Mouse (Mus musculus) cerebral cortex, adult 2 months (tissue): Measurements from ENCODE around the gene B4galnt4.

Experiments used
- WGBS: fragments of 180-500 bp; shearing (Covaris S2); methylation state at CpG from one replicate; pipeline ENCODE4 v1.1.7; 2018; 5-methylcytosine and 5-hydroxymethylcytosine counted together

B4galnt4 gene

DNA sequence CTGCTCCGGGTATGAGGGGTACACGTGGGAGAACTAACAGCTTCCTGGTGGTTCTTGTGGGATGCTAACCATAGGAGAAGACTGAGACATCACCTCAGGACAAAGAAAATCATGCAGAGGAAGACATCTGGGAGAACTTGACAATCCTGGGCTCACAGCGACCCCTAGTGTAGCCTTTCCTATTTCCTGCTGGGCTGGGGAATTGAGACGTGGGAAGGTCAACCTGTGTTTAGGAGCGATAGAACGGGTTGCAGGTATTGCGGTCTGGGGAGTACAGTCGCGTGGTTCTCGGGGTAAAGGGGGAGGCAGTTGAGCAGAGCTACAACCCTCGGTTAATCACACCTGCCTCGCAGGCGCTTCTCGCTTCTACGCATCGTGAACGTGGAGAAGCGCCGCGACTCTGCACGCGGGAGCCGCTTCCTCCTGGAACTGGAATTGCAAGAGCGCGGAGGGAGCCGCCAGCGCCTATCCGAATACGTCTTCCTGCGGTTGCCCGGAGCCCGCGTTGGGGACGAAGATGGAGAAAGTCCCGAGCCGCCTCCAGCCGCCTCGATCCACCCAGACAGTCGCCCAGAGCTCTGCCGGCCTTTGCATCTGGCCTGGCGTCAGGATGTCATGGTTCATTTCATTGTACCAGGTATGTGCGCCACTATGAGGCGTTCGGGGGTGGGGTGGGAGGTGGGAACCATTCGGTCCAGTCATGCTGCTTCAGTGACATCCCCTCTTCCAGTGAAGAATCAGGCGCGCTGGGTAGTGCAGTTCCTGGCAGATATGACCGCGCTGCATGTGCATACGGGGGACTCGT lies 9.4 kb downstream of the B4galnt4 start:
- WGBS, result 1% methylated on average over 51 of the region's 51 CpGs

DNA sequence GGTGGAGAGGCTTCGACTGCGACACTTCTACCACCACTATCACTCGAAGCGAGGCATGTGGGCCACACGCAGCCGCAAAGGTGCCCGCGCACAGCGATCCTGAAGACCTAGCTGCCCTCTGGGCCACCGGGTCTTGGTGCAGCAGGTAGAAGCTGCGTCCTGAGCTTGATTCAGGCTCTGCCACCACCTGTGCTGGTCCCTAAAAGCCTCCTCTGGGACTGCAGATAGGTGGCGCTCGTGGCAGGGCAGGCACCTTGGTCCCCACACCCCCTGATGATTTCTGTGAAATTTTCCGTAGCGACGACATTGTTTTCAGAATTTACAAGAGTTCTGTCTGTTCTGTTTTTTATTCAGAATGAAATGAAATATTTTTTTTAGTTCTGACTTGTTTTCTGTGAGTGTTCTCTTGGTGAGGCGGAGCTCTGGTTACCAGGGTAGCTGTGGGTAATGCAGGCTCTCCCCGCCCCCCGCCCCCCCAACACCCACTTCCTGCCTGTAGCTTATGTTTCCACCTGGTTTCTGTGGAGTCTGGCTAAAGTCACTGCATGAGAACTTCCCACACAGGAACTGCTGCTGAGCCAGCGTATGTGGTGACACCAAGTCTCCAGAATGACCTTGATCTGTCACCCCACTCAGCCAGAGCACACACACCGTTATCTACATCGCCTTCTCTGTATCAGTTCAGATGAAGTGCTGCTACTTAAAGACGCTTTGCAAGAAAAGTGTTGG lies 11.3 kb downstream of the B4galnt4 start:
- WGBS, result 30% methylated on average over 23 of the region's 23 CpGs

DNA sequence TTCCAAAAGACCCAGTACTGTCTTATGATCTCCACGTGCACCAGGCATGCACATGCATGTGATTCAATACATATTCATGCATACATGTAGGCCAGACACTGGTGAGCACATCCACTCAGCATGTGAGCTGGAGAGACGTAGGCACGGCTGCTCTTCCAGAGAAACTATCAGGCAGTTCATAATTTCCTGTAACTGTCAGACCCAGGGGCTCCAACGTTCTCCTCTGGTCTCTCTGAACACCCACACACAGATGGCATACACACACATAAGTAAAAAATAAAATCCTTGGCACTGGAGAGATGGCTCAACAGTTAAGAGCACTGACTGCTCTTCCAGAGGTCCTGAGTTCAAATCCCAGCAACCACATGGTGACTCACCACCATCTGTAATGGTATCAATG lies 12.9 kb downstream of the B4galnt4 start:
- WGBS, result 48% methylated on average over 4 of the region's 4 CpGs

DNA sequence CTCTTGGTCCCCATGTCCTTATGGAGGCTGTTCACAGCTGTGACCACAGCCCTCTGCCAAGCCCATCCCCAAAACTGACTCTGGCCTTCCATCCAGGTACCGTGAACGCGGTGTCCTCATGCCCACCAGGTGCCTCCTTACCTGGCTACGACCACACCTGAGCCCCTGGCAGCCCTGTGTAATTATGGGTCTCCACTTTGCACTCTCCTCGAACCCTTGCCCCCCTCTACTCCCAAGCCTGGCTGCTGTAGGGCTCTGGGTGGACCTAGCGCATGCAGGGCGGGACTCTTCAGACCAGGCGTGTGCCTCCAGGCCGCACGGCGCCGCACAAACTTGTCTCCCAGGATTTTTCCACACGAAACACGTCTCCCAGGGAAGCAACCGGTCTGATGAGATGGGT lies 16.9 kb downstream of the B4galnt4 start, which contains the start of gene Pkp3:
Gene Pkp3, plus strand, starts transcription at position 378 of the 400 bp plus-strand sequence.
- WGBS, result 93% methylated on average over 15 of the region's 15 CpGs

DNA sequence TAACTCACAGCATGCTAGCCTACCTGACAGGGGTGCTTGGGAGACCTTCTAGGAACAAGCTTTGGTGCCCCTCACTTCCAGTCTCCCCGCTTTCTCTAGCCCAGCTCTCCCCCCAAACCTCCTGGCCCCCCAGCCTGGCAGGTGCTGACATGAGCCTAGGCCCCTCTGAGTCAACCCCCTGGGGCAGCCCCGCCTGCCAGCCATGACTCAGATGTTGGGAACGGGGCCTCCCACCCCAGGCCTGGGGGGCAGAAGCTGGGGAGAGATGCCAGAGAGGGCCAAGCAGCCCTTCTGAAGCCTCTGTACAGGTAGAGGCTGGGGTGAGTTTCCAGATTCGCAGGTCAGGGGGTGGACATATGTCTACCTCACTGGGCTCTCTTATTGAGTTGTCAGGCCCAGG lies 18.0 kb downstream of the B4galnt4 start:
- WGBS, result 90% methylated on average over 4 of the region's 4 CpGs

DNA sequence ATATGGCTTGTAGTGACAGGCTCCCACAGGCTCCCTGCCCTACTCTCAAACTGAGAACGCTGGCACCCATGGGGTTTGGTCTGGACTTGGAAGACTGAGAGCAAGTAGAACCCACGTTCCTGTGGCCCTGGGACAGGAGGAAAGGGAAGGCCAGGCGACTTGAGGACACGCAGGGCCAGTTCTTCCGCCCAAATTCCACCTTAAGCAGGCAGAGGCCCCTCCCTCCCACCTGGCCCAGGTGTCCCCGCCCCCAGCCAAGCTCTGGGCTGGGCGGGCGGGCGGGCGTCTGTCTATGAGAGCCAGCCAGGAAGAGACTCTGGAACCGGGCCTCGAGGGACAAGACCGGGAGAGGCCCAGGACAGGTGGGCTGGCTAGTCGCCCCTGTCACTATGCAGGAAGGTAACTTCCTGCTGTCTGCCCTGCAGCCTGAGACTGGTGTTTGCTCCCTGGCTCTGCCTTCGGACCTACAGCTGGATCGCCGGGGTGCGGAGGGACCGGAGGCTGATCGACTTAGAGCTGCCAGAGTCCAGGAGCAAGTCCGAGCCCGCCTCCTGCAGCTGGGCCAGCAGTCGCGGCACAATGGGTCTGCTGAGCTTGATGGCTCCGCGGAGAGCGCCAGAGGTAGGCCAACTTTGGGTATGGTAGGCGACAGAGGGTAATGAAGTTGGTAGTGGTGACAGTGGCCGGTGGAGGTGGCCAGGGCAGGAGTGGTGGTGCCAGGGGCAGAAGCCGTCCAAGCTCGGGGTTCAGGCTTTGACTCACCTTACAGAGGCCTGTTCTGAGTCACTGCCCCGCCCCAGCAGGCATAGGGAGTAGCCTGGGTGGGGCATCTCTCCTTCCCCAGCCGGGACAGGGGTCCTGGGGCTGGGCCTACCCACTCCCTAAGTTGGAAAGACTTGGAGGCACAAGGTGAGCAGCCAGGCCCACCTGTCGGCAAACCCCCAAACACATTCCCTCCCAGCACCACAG lies 18.9 kb downstream of the B4galnt4 start:
- WGBS, result 53% methylated on average over 34 of the region's 34 CpGs

DNA sequence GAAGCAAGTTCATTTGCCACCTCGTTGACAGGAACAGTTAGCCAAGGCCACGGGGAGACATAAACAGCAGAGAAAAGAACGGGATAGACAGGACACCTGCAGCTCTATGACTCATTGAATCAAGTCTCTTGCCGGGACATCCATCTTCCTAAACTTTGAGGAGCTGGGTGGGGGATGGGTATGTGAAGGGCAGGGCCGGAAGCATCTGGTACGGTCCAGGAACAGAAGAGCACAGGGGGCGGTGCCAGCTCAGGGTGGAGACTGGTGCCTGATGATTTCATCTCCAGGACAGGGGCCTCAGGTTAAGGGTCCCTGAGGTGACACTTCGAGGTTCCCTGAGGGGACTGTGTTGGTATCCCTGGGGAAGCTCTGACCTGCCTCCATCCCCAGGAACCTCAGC lies 27.0 kb downstream of the B4galnt4 start:
- WGBS, result 52% methylated on average over 8 of the region's 8 CpGs

DNA sequence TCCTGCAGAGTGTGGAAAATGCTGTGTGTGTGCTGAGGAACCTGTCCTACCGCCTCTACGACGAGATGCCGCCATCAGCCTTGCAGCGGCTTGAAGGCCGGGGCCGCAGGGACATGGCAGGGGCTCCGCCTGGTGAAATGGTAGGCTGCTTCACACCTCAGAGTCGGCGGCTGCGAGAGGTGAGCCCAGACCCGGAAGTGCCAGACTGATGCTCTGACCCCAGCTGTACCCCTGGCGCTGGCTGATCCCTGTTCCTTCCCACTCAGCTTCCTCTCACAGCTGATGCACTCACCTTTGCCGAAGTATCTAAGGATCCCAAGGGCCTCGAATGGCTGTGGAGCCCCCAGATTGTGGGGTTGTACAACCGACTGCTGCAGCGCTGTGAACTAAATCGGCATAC lies 27.6 kb downstream of the B4galnt4 start:
- 39% methylated on average over 18 of the region's 18 CpGs for WGBS

DNA sequence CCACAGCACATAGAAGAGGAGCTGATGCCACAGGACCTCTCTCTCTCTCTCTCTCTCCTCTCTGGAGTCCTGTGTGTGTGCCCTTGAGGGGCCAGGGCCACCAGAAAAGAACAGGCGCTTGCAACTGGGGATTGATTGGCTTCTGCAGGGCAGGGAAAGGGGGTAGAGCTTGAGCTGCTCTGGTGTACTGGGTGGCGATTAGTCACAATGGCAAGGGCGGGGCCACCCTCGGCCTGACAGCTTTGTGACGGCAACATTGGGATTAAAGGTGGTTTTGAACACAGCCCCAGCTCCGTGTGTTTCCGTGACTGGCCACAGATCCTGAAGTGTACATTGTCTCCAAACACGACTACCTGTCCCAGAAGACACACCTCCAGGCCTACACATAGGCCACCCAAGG lies 29.3 kb downstream of the B4galnt4 start:
- WGBS, result 79% methylated on average over 8 of the region's 8 CpGs

DNA sequence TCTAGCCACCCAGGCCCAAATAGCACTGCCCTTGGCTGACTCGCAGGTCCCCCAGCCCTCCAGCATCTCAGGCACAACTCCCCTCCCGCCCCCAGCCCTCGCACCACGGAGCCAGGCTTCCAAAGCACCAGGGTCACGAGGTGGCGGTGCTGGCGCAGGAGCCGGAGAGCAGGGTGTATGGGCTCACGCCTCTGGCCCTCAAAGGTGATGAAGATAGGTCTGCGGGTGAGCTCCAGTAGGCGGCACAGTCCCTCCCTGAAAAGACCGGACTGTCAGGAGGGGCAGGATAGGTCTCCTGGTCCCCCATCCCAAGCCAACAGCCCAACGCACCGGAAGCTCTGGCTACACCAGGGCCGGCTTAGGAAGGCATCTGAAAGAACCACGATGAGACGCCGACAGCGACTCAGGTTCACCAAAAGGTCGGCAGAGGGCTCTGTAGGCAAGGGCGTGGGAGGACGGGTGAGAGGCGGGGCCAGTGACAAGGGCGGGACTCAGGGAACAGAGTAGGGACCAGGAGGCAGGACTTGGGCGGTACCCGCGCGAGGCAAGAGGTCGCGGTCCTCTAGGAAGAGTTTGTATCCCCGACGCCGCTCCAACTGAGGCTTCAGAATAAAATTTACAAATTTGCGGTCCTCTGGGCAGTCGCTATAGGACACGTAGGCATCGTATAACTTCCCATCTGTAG lies 31.3 kb downstream of the B4galnt4 start:
- WGBS, result 25% methylated on average over 37 of the region's 37 CpGs

DNA sequence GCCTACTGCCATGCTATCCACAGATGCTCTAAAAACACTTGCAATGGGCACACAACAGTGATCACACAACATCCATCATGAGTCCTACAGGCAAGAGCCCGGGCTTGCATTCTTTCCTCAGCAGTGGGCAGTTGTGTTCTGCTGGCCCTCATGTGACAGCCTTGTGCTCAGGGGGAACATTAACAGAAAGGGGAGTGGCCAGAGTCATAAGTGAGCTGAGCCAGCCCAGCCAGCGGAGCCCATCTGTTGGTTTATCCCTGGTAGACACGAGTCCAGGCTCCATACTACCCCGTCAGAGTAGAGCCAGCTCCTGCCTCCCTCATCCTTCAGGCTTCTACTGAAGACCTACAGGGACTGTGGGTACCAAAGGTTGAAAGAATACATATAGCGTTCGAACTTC lies 33.0 kb downstream of the B4galnt4 start:
- 97% methylated on average over 6 of the region's 6 CpGs for WGBS

DNA sequence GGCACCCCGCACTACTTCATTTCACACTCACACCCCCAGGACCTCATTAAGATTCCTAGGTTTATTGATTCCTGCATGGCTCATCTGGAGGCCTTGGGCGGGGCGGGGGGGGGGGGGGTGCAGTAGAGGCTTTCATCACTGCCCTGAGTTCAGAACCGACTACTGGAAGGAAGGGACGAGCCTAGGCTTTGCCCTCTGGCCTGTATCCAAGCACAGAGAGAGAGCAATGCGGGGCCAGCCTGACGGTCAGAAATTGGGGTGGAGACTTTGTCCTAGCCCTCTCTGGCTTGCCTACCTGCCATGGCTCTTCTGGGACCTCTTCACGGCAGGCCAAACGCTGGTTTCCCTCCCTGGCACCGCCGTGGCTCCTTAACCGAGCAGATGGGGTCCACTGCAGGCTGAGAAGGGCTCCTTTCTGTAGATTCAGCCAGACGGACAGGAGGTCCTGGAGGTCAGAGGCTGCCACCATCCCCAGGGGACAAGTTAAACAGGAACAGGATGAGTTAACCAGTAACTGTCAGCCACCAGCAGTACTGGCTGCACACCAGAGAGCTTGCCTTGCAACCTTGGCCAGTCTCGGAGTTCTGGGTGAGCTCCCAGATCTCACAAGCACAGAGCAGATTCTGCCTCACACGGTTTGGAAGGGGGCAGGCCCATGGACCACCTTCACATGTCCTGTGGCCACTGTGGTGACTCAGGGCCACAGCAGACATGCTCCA lies 33.7 kb downstream of the B4galnt4 start:
- WGBS, result 78% methylated on average over 15 of the region's 15 CpGs

DNA sequence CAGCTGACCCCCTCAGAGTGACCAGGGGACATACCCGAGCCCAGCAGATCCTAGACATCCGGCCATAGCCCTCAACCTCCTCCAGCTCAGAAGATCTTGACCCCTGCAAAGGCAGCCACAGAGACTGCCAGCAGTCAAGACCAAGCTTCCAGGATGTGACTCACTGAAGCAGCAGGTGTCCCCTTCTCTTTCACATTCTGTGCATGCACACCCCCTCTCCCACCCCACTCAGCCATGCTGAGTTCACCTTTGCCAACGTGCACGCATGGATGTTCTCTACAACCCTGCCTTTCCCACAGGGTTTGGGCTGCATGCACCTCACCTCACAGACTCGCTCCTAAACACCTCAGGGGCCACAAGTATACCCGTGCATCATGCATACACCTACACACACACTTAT lies 35.1 kb downstream of the B4galnt4 start:
- WGBS, result 75% methylated on average over 6 of the region's 6 CpGs

DNA sequence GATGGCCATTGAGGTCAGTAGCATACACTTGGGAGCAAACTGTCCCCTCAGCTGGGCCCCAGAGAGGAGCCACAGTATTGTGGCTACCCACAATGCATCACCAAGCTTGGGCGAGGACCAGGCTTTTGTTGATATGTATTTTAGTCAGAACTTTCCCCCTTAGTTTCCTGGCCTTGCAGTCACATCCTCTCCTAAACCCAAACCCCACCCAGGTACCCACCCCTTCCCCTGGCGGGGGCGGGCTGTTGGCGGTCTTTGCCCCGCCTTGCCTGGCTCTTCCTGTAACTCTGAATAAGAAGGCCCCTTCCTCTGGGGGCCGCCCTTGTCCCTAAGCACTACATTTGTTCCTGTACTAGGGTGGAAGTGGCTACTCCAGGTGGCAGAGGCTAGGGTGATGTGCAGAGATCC lies 35.7 kb downstream of the B4galnt4 start:
- WGBS, result 57% methylated on average over 6 of the region's 6 CpGs

DNA sequence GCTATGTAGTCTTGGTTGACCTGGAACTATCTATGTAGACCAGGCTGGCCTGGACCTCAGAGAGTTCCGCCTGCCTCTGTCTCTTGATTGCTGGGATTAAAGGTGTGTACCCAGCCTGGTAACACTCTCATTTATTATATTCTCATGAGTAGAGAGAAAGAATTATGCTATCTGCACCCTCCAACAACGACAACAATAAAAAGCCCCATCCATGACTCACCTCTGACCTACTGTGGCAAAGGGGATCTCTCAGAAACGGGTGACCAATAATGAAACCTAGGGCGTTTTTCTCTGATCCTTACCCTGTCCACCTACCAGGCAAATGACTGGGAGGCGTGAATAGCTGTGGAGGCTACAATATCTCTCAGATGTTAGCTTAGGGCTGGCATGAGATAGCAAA lies 36.3 kb downstream of the B4galnt4 start:
- 85% methylated on average over 5 of the region's 5 CpGs for WGBS

DNA sequence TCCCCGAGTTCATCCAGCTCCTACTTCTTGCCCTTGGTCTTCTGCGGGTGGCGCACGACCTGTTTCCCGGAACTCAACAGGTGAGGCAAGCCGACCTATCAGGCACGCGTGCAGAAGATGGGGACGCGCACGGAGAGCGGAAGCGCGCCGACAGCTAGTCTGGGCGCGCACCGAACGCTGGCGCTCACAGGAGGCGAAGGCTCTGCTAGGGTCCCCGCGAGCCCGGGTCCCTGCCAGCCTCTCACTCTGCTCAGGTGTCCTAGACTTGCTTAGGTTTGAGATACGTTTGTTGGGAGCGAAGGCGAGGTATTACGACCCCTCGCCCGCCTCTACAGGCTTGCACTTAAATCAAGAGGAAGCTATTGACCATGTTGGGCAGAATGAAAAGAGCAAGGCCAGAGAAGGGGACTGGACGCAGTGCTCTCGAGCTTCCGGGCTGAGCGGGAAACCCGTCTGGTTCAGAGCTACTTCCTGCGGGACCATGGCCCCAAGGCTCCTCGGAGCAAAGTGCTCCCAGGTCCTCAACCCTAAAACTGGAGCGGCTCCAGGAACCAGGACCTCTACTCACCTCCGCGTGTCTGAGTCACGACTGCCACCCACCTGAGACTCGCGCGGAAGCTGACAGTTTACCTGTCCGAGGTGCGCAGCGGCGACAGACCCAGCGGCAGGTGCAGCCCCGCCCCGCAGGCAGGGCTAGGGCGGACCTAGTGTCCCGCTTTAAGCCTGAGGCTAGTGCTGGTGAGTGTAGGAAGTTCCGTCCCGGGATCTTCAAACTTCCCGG lies 39.2 kb downstream of the B4galnt4 start, which contains the start of gene Sigirr:
Gene Sigirr, minus strand, starts transcription at position 662 of the 781 bp plus-strand sequence.
- WGBS, result 3% methylated on average over 56 of the region's 56 CpGs

DNA sequence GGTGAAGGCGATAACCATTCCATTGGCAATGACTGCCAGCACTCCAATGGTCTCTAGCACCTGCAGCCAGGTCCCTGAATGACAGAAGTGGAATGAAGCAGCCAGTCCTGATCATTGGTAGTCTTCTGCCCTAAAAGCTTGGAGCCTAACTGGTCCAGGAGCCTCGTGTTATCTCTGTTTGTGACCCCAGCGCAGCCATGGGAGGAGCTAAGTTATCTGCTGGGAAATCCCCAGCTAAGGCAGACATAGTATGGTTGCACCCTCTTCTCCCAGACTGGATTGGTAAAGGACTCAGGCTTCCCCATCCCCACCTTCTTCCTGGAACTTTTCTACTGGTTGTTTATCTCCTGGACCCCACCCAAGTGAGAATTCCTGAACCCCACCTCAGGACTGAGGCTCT lies 42.3 kb downstream of the B4galnt4 start:
- WGBS, result 74% methylated on average over 3 of the region's 3 CpGs

DNA sequence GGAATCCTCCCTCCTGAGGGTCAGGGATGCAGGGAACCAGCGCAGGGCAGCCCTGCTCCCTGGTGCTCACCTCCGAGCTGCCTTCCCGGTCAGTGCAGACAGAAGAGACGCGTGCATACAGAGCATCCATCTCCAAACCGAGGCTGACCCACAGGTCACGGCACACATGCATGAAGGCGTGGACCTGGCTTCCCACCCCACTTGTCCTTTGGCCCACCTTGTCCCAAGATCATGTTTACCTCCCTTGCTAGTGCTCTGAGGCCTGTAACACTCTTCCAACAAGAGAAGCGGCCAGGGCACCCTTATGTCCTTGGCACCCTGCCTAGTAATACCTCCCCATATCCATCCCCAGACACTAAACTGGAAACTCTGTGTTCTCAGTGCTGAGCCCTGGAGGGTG lies 55.0 kb downstream of the B4galnt4 start:
- WGBS, result 87% methylated on average over 9 of the region's 9 CpGs

DNA sequence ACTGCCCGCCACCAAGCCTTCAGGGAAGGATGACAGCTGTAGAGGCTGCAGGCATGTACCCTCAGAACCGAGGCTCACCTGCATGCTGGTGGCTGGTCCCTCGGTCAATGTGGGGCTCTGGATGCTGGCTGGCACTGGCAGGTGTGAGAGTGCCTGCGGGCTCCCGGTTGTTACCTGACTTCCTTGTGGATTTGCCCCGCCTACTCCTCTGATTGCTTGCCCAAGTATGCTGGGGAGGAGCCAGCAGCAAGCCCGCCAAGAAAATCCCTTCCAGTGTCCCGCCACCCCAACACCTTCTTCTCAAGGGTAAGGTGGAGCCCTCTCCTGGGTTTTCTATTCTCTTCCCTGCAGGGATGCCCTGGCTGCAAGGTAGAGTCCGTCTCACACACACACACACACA lies 56.7 kb downstream of the B4galnt4 start, which contains the start of gene Ano9:
Gene Ano9, minus strand, starts transcription at position 171 of the 400 bp plus-strand sequence.
- WGBS, result 42% methylated on average over 9 of the region's 9 CpGs

DNA sequence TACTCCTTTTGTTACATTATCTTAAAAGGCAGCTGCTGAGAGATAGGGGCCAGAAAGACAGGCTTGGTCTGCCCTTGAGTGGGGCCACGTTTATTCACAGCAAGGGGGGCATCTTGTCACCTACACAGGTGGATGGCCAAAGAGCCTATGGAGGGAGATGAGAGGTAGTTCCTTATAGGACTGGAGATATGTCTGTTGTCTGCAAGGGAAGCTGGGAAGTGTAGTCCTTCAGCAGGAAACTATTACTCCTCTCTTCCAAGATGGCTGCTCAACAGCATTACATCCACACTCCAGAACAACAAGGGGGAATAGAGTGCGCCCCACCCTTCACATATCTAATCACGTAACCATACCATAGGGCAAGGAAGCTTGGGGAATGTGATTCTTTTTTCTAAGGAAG lies 58.6 kb downstream of the B4galnt4 start:
- 76% methylated on average over 3 of the region's 3 CpGs for WGBS
